Mouse (Mus musculus): Measurements from ENCODE around the gene Tm7sf3. TPM values are rescaled to one million over a fixed set of nuclear protein-coding genes. Genes with fewer than 3 reads are reported as not detected.

The Tm7sf3 gene
- polyA plus RNA-seq (2015; fragmentation: Nextera tagmentation; extraction: Ambion mirVana), result 19.0 and 22.4 TPM in 2 replicates

DNA sequence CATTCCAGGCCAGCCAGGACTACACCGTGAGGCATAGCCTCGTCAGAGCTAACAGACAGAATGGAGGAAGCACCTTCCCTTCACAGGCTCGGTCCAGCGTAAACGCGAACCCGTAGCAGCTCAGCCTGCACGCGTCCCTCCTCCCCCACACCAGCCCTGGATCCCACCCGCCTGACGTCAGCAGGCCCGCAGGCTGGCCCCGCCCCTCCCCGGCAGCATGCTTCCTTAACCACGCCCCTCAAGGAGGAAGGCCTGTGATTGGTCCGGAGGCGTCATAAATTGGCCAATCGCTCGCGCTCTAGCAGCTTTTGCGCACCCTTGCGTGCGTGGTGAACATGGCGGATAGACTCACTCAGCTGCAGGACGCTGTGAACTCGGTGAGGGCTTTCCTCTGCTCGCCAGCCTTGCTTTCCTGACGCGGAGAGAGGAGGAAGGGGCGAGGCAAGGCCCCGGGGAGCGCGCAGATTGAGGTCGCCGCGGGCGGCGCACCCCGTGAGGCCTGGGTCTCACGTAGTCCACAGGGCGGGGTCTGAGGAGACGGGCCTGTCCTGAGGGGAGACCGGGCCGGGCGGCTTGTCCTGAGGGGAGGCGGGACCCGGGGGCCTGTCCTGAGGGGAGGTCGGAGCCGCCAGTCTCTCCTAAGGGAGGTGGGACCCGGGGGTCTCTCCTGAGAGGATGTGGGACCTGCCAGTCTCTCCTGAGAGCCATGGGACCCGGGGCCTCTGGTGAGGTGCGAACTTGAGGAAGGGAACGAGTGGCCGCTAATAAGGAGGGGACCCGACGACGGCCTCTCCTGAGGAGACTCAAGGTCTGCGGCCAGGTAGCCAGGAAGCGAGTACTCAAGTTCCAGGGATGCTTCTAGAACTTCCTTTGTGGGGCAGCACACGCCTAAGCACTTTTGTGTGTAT is at the start of gene Tm7sf3, which contains the start of gene Med21:
Gene Tm7sf3, minus strand, starts transcription at position 549 of the 908 bp plus-strand sequence.
Gene Med21, plus strand, starts transcription at position 272 of the 908 bp plus-strand sequence.
- DNase-seq (ENCODE audit: low spot score), result peak; percentile 99

DNA sequence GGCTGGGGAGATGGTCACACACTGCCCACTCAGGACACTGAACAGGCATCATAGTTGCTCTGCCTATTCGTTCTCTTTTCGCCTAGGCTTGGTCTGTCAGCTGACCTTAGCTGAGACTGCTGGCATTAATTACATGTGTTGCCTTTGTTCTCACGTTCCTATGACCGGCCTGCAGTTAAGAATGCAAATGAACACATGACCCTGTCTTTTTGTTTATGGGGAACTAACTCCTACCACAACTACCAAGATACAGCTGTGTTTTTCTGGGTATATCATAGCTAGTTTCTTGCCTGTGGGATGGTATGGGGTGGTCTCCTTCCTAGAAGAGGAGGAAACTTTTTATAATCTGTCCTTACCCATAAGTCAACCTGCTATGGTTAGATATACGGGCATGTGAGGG is 46.2 kb upstream of the Tm7sf3 start:
- no peak for DNase-seq (ENCODE audit: low spot score)

DNA sequence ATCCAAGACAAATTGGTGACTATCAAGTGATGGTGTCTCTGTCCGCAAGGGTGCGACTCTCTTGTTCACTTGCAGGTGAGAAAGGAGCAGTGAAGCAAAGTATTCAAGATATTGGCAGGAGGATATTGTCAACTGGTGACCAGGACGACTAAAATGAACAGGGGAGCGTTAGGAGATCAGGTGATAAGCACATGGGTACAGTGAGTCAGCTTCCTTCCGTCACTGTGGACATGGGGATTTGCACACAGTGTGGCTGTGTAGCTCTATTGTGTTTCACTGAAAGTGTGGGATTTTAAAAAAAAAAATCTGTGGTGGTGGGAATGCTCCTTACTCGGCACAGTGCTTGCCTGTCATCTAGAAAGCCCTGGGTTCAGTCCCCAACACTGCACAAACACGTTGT is 45.4 kb upstream of the Tm7sf3 start:
- DNase-seq (ENCODE audit: low spot score), result no peak

DNA sequence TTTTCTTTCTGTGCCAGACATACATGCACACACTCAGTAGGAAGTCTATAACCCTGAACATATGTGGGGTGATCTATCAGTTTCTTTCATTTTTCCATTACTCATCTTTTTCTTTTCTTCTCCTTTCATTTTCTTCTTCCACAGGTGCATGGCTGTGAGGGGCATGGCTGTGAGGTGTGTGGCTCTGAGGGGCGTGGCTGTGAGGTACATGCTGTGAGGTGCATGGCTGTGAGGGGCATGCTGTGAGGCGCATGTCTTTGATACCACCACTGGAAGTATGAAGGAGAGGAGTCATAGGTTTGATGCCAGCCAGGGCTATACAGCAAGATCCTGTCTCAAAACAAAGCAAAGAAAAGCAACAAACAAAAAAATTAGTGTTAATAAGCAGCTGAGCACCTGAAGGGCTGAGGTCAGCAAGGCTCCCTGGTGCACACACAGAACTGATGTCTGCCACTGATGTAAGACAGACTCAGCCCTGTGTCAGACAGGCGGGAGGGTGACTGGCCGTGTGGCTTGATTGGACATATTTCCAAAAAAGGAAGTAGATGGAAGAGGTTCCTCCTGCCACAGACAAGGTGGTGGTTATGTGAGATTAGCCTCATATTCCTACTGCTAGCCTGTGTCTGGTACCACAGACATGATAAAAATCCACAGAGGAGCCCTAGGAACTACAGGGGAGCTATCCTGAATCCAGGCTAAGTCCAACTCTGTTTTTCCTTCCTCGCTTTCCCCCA is 44.0 kb upstream of the Tm7sf3 start:
- no peak for DNase-seq (ENCODE audit: low spot score)

DNA sequence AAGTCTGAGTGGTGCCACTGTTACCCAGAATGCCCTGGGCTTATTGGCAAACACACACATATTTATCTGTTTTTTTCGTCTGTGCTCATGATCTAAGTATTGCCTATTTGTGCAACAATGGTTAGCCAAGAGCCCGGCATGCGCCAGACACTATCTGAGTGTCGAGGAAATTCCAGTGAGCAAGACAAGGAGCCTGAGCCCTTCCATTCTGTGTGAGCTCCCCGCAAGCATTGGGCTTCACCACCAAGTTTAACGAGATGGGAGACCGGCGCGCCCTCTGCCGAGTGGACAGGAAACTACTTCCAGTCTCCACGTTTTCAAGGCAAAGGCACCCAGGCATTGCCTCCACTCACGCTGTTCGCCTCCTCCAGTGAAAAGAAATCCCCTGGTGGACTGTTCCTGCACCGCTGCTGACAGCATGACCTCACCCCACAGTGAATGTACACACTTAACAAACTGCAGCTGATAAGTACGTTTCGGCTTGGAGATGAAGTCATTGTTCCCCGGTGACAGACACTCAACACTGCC is 43.2 kb upstream of the Tm7sf3 start:
- DNase-seq (ENCODE audit: low spot score), result no peak

DNA sequence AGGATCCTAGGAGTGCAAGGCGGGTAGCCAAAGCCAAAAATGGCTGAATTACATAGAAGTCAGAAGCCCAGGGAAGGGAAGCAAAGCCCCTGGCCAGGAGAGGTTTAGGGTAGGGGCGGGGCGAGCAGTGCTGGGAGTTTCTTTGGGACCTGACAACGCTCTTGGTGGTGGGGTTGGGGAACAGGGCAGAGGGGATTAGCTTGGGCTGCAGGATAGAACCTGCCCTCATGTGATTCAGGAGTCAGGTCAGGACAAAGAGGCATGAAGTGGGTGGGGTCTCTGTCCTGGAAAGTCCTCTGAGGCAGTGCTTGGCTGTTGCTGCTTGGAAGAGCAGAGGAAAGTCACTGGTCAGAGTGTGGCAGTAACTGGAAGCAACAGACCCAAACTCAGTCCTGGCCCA is 41.3 kb upstream of the Tm7sf3 start:
- no peak for DNase-seq (ENCODE audit: low spot score)

DNA sequence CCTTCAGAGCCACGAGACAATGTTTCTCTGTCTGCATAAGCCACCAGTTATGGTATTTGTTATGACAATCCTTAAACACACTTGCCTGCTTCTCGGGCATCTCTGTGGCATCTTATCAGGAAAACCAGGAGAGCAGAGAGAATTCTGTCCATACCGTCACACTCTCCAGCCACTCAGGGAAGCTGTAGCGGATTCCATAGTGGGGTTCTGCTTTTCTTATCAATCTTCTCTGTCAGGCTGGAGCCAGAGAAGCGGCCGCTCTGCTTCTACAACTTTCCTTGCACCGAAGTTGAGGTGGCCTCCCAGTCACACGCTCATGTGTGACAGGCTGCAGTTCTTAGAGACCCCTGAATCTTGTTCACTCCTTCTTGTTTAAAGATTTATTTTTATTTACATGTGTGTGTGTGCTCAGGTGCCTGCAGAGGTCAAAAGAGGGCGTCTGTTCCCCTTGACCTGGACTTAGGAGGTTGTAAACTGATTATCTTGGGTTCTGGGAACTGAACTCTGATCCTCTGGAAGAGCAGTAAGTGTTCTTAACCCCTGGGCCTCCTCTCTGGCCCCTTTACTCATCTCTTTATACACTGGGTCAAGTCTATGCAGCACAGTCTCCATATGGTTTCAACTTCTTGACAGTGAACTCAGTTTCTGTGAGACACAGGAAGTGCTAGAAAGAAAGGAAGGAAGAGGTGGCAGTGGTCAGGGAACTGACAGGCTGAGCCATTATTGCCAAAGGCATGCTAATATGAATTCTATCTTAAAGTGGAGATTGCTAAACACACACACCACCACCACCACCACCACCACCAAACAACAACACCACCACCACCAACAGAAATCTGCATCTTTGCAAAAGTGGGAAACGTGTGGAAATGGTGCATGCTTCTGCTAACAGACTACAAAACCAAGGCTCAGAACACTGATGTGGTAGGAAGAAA is 35.8 kb upstream of the Tm7sf3 start:
- no peak for DNase-seq (ENCODE audit: low spot score)

DNA sequence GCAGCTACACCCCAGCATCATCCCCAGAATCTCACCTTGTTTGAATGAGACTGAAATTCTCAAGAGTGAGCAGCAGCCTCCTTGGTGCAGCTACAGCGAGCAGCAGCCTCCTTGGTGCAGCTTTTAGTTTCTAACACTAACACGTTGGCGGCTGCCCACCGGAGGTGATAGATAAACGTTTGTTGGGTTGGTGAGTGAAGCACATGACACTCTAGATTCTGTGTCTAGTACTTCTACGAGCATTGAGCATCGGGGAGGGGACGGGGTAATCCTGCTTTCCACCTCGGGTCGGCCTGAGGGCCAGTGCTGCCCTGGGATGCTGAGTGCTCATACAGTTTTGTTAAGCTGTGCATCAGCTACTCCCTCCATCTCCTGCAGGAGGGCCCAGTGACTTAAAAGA is 34.3 kb upstream of the Tm7sf3 start:
- DNase-seq (ENCODE audit: low spot score), result no peak

DNA sequence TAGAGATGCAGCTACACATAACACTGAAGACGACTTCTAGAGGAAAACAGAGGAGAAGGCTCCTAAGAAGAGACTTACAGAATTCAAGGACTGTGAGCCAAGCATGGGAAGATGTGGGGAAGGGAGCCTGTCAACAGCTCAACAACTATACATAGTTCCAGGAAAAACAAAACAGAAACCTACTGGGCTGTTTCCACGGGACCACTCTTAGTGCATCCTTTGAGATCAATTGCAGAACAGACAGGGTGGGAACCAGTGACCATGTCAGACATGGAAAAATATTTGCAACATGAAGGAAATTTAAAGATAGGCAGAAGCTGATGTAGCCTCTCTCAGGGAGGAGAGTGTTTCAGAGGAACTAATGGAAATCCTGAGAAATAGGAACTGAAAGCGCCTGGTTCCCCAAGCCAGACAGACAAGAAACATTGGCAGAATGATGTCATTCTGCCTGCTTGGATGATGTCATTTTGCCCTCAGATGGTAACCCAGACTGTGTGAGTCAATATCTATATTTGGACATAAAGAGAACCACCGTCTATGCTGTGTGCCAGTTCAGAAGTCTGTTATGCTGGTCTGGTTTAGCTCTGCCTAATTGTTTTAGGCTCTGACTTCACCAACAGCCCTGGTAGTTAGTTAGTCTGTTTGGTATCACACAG is 32.4 kb upstream of the Tm7sf3 start:
- peak; percentile 19 for DNase-seq (ENCODE audit: low spot score)

DNA sequence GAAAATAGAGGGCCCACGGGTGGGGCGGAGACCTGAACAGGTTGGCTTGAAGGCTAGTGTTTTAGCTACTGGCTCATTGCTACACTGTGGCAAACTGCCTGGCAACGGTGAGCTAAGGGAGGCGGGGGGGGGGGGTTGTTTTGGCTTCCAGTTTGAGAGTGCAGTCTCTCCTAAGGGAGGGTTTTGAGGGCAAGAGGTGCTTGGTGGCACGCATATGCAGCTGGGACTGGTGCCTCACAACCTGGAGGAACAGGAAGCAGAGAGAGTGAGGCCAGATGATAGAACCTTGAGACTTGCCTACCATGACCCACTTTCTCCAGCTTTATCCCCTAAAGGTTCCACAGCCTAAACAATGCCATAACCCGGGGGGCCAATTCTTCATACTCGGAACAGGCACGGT is 31.8 kb upstream of the Tm7sf3 start:
- peak; percentile 82 for DNase-seq (ENCODE audit: low spot score)

DNA sequence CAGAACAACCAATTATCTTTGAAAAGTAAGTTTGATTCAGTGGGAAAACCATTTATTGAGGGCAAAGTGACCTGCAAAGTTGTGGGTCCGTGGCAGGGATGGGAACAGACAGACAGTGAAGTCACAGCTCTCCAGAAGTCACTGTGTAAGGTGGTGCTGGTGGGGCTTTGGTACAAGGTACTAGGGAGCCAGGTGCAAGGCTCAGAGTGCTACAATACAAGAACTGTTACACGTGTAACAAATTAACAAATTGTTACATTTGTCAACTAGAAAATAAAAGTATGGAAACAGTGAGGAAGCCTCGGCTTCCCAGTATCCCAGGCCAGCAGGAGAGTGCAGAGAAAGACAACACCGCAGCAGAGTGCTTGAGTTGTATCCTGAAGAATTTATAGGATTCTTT is 31.1 kb upstream of the Tm7sf3 start:
- no peak for DNase-seq (ENCODE audit: low spot score)

DNA sequence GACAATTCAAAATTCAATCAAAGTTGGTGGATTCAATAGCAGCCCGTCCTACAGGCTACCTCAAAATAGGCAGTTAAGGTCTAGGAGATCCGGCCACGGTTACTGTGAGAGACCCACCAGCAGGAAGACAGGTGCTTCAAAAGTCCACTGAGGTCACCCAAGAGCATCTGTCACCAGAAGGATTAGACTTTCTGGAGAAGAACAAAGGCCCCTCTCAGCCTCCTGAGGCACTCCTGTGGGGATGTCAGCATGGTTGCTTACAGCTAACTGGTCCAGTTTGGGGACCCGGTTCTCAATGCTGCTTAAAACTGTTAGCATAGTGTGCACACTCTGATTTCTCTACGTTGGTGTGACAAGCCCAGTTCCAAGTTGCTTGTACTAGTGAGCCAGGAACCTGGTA is 29.5 kb upstream of the Tm7sf3 start:
- DNase-seq (ENCODE audit: low spot score), result no peak

DNA sequence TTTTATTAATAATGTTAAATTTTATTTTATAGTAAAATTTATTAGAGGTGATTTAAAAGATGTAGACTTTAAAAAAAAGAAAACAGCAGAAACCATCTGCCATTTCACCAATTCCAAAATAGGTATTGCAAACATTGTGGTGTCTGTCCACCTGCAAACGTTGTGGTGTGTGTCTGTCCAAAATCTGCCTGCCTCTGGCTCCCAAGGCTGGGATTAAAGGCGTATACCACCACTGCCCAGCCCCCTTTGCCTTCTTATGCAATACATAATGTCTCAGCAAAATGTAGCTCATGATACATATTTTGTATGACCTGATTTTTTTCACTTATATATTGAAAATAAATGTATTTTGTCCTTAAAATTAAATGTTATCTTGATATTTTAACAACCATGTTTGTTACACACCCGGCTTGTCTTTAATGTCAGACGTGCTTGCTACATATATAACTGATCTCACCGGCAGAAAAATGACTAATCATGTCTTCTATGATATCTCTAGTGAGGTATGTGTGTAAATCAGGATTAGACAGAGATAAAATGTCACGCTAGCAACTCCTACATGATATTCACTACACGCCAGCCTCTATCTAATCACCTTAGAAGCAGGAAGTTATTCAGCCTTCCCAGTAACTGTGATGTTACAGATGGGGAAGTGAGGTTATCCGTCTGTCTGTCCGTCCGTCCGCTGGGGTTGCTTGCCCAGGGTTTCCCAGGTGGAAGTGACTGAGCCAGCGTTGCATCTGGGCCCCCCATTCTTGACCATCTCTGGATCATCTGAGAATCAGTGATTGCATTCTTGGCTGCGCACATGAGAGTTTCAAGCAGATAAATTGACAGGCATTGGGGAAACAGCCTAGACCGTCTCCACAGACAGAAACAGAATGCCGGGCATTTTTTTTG is 28.6 kb upstream of the Tm7sf3 start:
- DNase-seq (ENCODE audit: low spot score), result no peak

DNA sequence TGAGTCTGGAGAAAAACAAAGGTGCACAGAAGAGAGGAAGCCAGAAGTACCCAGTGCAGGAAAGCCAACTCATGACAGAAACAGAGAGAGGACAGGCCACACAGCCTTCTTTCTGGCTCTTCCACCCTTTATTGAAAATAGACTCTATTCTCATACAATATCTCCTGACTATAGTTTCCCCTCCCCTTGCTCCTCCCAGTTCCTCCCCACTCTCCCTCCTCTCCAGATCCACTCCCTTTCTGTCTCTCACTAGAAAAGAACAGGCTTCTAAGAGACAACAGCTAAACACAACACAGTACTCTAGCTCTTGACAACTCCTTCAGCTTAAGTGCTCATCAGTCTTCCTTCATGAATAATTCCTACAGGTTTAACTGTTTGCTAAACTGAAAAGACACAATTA is 26.0 kb upstream of the Tm7sf3 start:
- no peak for DNase-seq (ENCODE audit: low spot score)

DNA sequence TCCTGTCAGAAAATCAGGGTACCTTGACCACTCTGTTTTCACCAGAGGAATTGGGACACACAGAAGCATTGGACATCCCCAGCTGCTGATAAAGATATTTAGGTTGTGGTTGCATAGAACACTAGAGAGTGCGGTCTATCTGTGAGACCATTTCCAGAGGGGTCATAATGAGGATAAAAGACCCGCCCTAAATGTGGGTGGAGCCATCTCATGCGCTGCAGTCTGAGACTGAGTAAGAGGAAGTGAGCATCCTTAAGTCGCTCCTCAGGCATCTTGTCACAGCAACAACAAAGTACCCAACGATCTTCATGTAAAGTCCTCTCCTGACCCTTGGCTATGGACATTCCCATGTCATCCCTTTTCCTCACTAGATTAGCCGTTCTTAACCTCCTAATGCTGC is 24.2 kb upstream of the Tm7sf3 start:
- DNase-seq (ENCODE audit: low spot score), result no peak

DNA sequence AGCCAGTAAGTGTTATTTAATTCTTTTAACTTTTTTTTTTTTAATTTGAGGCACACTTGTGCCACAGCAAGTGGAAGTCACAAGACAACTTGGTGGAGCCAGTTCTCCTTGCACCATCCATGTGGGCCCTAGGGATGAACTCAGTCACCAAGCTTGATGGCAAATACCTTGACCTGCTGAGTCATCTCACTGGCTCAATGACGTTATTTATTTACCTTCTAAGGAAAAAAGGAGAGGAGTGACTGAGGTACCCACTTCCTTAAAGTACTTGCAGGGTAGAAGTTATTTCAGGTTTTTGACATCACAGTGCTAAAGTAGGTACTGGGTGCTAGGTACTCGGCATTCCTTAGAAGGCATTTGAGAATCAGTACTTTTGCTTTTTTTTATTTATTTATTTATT is 22.8 kb upstream of the Tm7sf3 start:
- DNase-seq (ENCODE audit: low spot score), result no peak

DNA sequence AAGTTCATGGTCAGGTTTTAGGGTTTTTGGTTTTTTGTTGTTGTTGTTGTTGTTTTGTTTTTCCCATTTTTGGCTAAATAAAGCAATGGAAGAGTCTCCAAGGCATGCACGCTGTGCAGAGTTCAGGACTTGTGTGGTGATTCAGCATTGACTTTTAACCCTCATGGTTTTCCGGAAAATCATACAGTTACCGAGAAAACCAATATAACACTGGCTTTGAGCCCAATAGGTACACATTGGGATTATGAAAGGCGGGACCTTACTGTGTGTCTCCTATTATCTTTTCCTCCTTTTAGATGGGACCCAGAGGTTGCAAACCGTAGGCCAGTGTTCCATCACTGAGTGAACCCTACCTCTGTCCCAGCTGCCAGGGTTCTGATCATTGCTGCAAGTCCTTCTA is 22.3 kb upstream of the Tm7sf3 start:
- no peak for DNase-seq (ENCODE audit: low spot score)

DNA sequence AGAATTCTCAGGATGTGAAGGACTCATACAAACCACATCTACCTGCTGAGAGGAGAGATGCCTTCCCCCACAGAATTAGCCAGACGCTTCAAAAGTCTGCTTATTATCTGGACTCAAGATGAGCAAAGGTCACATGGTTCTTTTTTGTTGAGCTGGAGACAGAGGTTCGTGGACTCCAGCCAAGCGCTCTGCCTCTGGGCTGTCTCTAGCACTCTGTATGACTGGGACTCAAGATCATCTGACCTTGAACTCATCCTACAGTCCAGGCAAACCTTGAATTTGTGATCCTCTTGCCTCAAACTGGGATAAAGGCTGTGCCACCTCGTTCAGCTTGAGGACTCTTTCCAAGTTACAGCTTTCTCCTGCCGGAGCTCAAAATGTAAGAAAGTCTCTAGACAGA is 21.5 kb upstream of the Tm7sf3 start:
- DNase-seq (ENCODE audit: low spot score), result no peak

DNA sequence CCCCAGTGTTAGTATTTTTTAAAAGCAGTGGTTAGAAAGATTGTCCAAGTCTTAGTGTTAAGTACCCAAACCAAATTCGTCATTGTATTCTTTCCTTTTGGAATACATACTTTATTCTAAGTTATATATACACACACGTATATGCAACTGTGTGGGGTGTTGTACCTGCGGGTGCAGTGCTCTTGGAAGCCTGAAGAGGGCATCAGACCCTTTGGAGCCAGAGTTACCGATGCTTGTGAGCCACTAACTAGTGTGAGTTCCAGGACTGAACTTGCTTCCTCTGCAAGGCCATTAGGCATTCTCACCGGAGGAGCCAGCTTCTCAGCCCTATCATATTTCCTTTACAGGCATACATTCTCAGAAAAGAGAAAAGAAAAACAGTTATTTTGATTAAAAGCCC is 20.1 kb upstream of the Tm7sf3 start:
- DNase-seq (ENCODE audit: low spot score), result peak; percentile 75

DNA sequence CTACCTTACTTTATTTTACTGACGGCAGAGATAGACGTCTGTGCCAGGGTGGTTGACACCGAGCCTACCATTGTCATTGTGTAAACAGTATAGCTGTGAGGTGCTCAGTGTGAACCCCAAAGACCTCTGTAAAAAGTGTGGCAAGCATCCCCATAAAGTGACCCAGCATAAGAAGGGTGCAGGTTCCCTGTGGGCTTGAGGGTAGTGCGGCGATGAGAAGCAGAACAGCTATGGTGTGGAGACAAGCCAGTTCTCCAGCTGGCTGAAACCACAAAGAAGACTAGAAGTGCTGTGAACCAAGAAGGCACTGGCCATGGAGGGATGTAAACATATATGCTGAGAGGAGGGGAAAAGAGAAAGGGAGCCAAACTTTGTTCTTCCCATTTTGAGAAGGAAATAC is 19.0 kb upstream of the Tm7sf3 start:
- no peak for DNase-seq (ENCODE audit: low spot score)
